36 mouse cellular contexts compared by ENCODE assay signal in the genomic region with DNA sequence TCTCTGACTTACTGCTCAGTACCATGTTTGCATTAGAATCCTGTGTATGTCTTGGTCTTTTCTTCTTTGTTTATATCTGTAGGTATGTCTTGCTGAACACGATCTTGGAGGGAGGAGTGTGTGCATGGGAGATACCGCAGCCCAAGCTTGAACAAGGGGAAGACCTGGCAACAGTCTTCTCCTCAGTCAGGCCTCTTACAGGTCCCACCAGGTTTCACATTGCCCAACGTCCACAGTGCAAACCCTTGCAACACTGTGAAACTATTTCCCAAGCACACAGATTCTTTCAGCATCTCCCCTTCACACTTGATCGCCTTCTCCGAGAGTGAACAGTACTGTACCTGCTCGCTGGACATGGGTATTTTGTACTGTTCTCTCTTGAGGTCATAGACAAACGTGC. TPM values are rescaled to one million over a fixed set of nuclear protein-coding genes. Genes with fewer than 3 reads are reported as not detected.
"Had no signal": no experiment of that assay in that cellular context is flagged by ENCODE, and none has a peak within 500 bp of the region (broad histone marks: within the 10 kb centered on the region; RNA-seq: fewer than 3 reads in every experiment).

No protein-coding gene starts in this region.

- H3K27me3 ChIP-seq: heart, embryonic 12.5 days; hindbrain, embryonic 15.5 days; intestine, embryonic 15.5 days had no signal

- H3K4me1 ChIP-seq: hindbrain, embryonic 10.5 days; hindbrain, embryonic 12.5 days; intestine, embryonic 15.5 days; kidney, embryonic 15.5 days had no signal

- H3K9ac ChIP-seq: heart, embryonic 12.5 days; heart, embryonic 13.5 days; heart, embryonic 15.5 days; hindbrain, embryonic 12.5 days; hindbrain, embryonic 13.5 days; hindbrain, embryonic 14.5 days; hindbrain, embryonic 15.5 days; intestine, embryonic 15.5 days; kidney, embryonic 15.5 days had no signal

- ATAC-seq: hindbrain, embryonic 16.5 days; hindbrain, postnatal 0 days; inflammation-experienced regulatory T-cells, adult 6 months; intestine, embryonic 15.5 days; intestine, embryonic 16.5 days; intestine, postnatal 0 days had no signal

- H3K9me3 ChIP-seq: heart, embryonic 10.5 days; heart, embryonic 15.5 days; hindbrain, embryonic 10.5 days; hindbrain, embryonic 12.5 days; hindbrain, embryonic 13.5 days; hindbrain, embryonic 15.5 days; intestine, embryonic 15.5 days; kidney, embryonic 15.5 days had no signal

- H3K4me2 ChIP-seq: heart, embryonic 11.5 days; heart, embryonic 12.5 days; heart, embryonic 13.5 days; heart, embryonic 15.5 days; hindbrain, embryonic 12.5 days; hindbrain, embryonic 13.5 days; hindbrain, embryonic 14.5 days; hindbrain, embryonic 15.5 days; intestine, embryonic 15.5 days; kidney, embryonic 15.5 days had no signal

- H3K27ac ChIP-seq: heart, adult 2 months; heart, embryonic 10.5 days; heart, embryonic 13.5 days; heart, embryonic 15.5 days; hindbrain, embryonic 10.5 days; hindbrain, embryonic 12.5 days; hindbrain, embryonic 13.5 days; hindbrain, embryonic 14.5 days; hindbrain, embryonic 15.5 days; hindbrain, postnatal 0 days; intestine, embryonic 15.5 days; kidney, embryonic 15.5 days; kidney, postnatal 0 days; layer of hippocampus, adult 2 months had no signal

- H3K36me3 ChIP-seq: heart, embryonic 10.5 days; heart, embryonic 12.5 days; heart, embryonic 13.5 days; heart, embryonic 15.5 days; hindbrain, embryonic 10.5 days; hindbrain, embryonic 12.5 days; hindbrain, embryonic 13.5 days; hindbrain, embryonic 15.5 days; intestine, embryonic 15.5 days; kidney, embryonic 15.5 days had no signal

- H3K4me3 ChIP-seq: heart, adult 2 months; heart, embryonic 10.5 days; heart, embryonic 12.5 days; heart, embryonic 13.5 days; heart, embryonic 15.5 days; hindbrain, embryonic 10.5 days; hindbrain, embryonic 12.5 days; hindbrain, embryonic 13.5 days; hindbrain, embryonic 15.5 days; intestine, embryonic 15.5 days; kidney, embryonic 15.5 days; layer of hippocampus, adult 2 months had no signal

- DNase-seq: heart, adult 2 months; heart, postnatal 10 days; heart, postnatal 14 days; heart, postnatal 36 days; heart, postnatal 4 days; kidney, adult 11 months; kidney, adult 18-20 months; kidney, adult 2 months; kidney, adult 8-10 months; kidney, adult 9 months; kidney, postnatal 10 days; kidney, postnatal 14 days; kidney, postnatal 25 days; kidney, postnatal 36 days; kidney, postnatal 4 days; layer of hippocampus, adult 9-11 months had no signal

RNA-seq across cellular contexts. Expression of a gene that starts 16.0 kb away (rescaled TPM):
- total RNA-seq: hematopoietic stem cell, adult 5-6 weeks had no signal
- polyA plus RNA-seq: inflammation-experienced regulatory T-cells, adult 6 months had no signal

RNA-seq across cellular contexts. Expression of a gene that starts 19.9 kb away (rescaled TPM):
- polyA plus RNA-seq: inflammation-experienced regulatory T-cells, adult 6 months had no signal
